Mouse (Mus musculus): ENCODE measurements around the gene Tubb4b. TPM values are rescaled to one million over a fixed set of nuclear protein-coding genes. Genes with fewer than 3 reads are reported as not detected.

The Tubb4b gene
- polyA plus RNA-seq, 1 experiment from 2014 or later: 528 TPM

DNA sequence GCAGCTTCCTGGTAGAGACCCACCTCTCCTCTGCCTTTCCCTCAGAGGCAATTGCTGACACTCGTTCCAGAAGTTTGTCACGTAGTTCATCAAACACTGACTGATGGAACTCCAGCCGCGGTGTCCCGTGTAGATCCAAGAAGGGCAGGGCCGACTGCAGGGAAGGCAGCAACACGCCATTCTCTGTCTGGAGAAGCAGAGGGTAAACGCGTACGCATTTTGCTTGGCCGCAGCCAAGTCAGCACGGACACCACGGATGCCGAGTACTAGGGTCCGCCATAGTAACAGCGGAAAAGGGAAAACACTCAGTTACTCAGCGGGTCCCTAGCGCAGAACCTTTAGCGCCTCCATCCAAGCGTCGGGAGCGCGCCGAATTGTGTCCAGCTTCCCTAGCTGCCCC lies 13.8 kb downstream of the Tubb4b start:
- Histone ChIP-seq H3K9me3 (ENCODE audit: control insufficient read depth, low read length) (no peaks in the 10 kb centered on the region), H3K9ac (ENCODE audit: low read length) (peak overlapping the region; percentile 92), H3K4me1 (ENCODE audit: control insufficient read depth, insufficient read depth, low read length) (peaks cover 10% of the 10 kb centered on the region), H3K36me3 (ENCODE audit: control insufficient read depth, insufficient read depth, low read length) (peaks cover 5% of the 10 kb centered on the region), H3K27me3 (ENCODE audit: control insufficient read depth, insufficient read depth, low read length) (no peaks in the 10 kb centered on the region), H3K4me2 (ENCODE audit: low read depth) (peak overlapping the region; percentile 91), H3K27ac (ENCODE audit: low read depth, low read length) (peak overlapping the region; percentile 78), H3K4me3 (ENCODE audit: low read depth, low read length) (peak overlapping the region; percentile 87)
- ATAC-seq (ENCODE audit: insufficient read depth, low FRiP score, low TSS enrichment) (no peak), DNase-seq (ENCODE audit: low spot score) (no peak)
- under 1% methylated on average over 24 of the region's 24 CpGs for WGBS

DNA sequence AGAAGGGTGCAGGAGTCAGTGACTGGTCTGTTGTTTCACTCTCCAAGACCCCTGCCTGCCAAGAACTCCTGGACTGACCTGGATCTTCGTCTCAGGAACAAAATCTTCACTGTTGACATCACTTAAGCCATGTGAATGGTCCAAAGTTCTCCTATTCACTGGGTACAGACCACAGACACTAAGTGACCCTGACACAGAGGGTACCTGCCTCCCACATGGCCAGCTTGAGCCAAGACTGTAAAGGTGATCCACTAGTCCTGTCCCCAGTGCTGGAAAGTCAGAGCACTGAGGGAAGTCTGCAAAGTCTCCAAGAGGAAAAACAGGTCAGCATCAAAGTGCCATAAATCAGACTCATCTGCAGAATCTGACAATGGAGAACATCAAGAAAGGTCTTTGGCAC lies 16.9 kb downstream of the Tubb4b start:
- Histone ChIP-seq H3K4me3 (ENCODE audit: low read depth, low read length) (no peak overlapping the region), H3K27me3 (ENCODE audit: control insufficient read depth, insufficient read depth, low read length) (no peaks in the 10 kb centered on the region), H3K9me3 (ENCODE audit: control insufficient read depth, low read length) (no peaks in the 10 kb centered on the region), H3K4me2 (ENCODE audit: low read depth) (no peak overlapping the region), H3K27ac (ENCODE audit: low read depth, low read length) (no peak overlapping the region), H3K36me3 (ENCODE audit: control insufficient read depth, insufficient read depth, low read length) (peaks cover 17% of the 10 kb centered on the region), H3K9ac (ENCODE audit: low read length) (no peak overlapping the region), H3K4me1 (ENCODE audit: control insufficient read depth, insufficient read depth, low read length) (peaks cover 10% of the 10 kb centered on the region)
- ATAC-seq (ENCODE audit: insufficient read depth, low FRiP score, low TSS enrichment) (no peak), DNase-seq (ENCODE audit: low spot score) (no peak)
- 74% methylated on average over 1 of the region's 1 CpGs for WGBS

DNA sequence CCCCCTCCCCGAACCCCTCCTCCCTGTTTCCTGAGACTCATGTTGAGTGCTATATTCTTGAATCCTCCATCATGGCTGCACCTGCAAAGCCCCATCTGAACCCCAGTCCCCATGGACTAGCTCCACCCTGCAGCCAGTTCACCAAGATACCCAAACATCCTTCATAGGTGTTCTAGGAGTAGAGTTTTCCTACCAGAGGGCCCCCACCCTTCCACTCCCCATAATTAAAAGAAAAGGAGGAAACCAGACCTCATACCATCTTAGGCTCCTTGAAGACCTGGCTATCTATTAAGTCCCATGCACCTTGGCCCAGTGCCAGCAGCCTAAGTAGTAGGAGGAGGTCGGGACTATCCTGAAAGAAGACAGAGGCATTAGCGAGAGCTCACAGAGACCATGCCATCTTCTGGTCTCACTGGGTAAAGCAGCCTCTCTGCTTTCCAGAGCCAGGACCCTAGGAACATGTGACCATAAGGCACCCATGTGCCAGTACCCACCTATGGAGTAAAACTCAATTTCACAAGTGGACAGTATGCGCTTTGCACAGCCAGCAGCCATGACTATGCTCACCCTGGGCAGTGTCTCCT lies 20.8 kb downstream of the Tubb4b start:
- Histone ChIP-seq H3K36me3 (ENCODE audit: control insufficient read depth, insufficient read depth, low read length) (peaks cover 22% of the 10 kb centered on the region), H3K4me1 (ENCODE audit: control insufficient read depth, insufficient read depth, low read length) (no peaks in the 10 kb centered on the region), H3K27ac (ENCODE audit: low read depth, low read length) (no peak overlapping the region), H3K9ac (ENCODE audit: low read length) (no peak overlapping the region), H3K4me3 (ENCODE audit: low read depth, low read length) (no peak overlapping the region), H3K27me3 (ENCODE audit: control insufficient read depth, insufficient read depth, low read length) (no peaks in the 10 kb centered on the region), H3K4me2 (ENCODE audit: low read depth) (no peak overlapping the region), H3K9me3 (ENCODE audit: control insufficient read depth, low read length) (no peaks in the 10 kb centered on the region)
- DNase-seq (ENCODE audit: low spot score) (no peak), ATAC-seq (ENCODE audit: insufficient read depth, low FRiP score, low TSS enrichment) (no peak)
- WGBS: 71% methylated on average over 4 of the region's 4 CpGs

DNA sequence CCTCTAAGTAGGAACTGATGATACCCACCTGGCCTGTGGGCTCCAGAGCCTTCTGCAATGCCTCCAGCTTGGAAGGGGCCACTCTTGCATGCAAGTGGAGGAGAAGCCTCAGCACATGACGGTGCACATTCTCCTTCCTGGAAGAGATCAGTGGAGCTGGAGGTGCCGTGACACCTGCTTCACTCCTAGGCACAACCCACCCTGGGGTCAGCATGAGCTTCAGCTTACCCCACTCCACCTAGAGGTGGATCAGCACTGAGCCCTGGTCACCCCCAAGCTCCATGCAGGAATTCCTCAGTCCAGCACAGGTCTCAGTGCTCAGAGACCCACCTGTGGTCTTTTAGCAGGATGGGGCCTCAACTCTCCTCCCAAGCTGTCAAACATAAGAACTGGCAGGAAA lies 23.9 kb downstream of the Tubb4b start:
- Histone ChIP-seq H3K4me1 (ENCODE audit: control insufficient read depth, insufficient read depth, low read length) (no peaks in the 10 kb centered on the region), H3K4me2 (ENCODE audit: low read depth) (no peak overlapping the region), H3K9me3 (ENCODE audit: control insufficient read depth, low read length) (no peaks in the 10 kb centered on the region), H3K27ac (ENCODE audit: low read depth, low read length) (no peak overlapping the region), H3K9ac (ENCODE audit: low read length) (no peak overlapping the region), H3K4me3 (ENCODE audit: low read depth, low read length) (no peak overlapping the region), H3K36me3 (ENCODE audit: control insufficient read depth, insufficient read depth, low read length) (peaks cover 17% of the 10 kb centered on the region), H3K27me3 (ENCODE audit: control insufficient read depth, insufficient read depth, low read length) (peaks cover 13% of the 10 kb centered on the region)
- DNase-seq (ENCODE audit: low spot score) (no peak), ATAC-seq (ENCODE audit: insufficient read depth, low FRiP score, low TSS enrichment) (no peak)
- 91% methylated on average over 2 of the region's 2 CpGs for WGBS

DNA sequence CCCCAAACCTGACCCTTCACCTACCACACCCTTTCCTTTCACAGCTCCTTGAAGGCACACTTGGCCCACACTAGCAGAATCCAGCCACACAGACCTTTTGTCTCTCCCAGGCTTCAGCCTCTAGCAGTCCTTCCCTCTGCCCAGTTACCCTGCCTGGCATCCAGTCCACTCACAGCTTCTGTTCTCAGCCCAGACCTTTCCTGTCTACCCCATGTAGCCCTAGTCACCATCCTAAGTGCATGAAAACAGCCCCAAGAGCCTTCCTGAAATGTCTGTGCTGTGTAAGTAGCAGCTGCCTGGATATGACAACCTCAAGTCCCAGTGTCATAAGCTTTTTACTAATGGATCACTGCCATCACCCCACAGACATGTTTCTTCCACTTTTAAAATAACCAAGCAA lies 26.6 kb downstream of the Tubb4b start:
- Histone ChIP-seq H3K4me1 (ENCODE audit: control insufficient read depth, insufficient read depth, low read length) (no peaks in the 10 kb centered on the region), H3K27ac (ENCODE audit: low read depth, low read length) (no peak overlapping the region), H3K4me3 (ENCODE audit: low read depth, low read length) (no peak overlapping the region), H3K4me2 (ENCODE audit: low read depth) (no peak overlapping the region), H3K9me3 (ENCODE audit: control insufficient read depth, low read length) (no peaks in the 10 kb centered on the region), H3K27me3 (ENCODE audit: control insufficient read depth, insufficient read depth, low read length) (peaks cover 19% of the 10 kb centered on the region), H3K9ac (ENCODE audit: low read length) (no peak overlapping the region), H3K36me3 (ENCODE audit: control insufficient read depth, insufficient read depth, low read length) (peaks cover 5% of the 10 kb centered on the region; the same call in 1 of the 2 replicates)
- no peak for ATAC-seq (ENCODE audit: insufficient read depth, low FRiP score, low TSS enrichment)
- DNase-seq (ENCODE audit: low spot score): no peak

DNA sequence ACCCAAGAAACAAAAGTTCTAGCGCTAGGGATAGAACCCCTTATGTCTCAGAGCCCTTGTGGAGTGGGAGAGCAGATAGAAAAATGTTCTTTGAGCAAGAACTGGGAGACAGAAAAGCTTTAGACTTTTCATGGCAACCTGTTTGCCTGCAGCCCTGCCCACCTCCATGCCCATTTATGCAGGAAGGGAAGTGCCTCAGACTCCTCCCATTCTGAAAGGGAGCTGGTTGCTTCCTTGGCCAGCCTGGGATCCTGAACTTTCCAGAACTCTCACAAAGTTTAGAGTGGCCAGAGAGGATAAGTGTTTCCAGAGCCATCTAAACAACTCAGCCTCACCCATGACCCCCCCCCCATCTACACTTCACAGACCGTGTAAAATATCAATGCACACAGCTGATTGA lies 27.3 kb downstream of the Tubb4b start:
- H3K9ac ChIP-seq (ENCODE audit: low read length): no peak overlapping the region
- no peaks in the 10 kb centered on the region for H3K9me3 ChIP-seq (ENCODE audit: control insufficient read depth, low read length)
- H3K4me3 ChIP-seq (ENCODE audit: low read depth, low read length): no peak overlapping the region
- no peak overlapping the region for H3K4me2 ChIP-seq (ENCODE audit: low read depth)
- H3K27ac ChIP-seq (ENCODE audit: low read depth, low read length): no peak overlapping the region
- H3K36me3 ChIP-seq (ENCODE audit: control insufficient read depth, insufficient read depth, low read length): peaks cover 4% of the 10 kb centered on the region; the same call in 1 of the 2 replicates
- no peak for ATAC-seq (ENCODE audit: insufficient read depth, low FRiP score, low TSS enrichment)
- no peaks in the 10 kb centered on the region for H3K4me1 ChIP-seq (ENCODE audit: control insufficient read depth, insufficient read depth, low read length)
- peaks cover 19% of the 10 kb centered on the region for H3K27me3 ChIP-seq (ENCODE audit: control insufficient read depth, insufficient read depth, low read length)
- 24% methylated on average over 2 of the region's 2 CpGs for WGBS
- no peak for DNase-seq (ENCODE audit: low spot score)

DNA sequence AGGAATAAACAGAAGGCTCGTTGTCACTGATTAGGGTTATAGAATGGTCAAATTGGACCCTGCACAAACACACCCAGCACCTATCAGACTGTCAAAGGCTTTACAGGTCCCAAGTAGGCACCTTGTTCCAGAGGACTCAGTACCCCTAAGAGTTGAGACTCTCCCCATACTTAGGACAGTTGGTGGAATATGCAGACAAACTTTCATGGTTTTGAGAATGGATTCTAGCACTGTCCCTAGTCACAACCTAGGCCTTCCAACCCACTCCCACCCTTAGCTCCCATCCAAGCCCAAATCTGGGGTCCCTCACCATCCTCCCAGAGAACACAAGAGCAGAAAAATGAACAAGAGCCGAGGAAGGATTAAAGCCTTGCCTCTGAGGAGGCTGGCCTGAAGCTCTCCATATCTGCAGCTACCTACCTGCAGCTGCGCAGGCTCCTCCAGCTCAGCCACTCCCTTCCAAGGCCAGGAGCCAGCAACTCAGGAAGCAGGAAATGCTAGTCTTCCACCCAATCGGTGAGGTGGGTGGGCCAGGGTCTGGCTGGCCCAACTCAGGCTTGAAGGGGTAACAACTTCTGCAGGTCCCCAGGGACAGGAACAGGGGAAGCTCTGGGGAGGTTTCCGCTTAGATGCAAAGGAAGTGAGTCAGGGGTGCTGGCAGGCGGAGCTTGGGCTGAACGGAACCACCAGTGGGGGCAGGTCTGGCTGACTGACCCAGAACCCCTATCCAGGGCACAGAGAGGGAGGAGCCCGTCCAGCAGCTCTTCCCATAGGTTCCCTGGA lies 28.1 kb downstream of the Tubb4b start, which contains the start of gene Tor4a:
Gene Tor4a (minus strand): TSS at position 715 of the 783 bp plus-strand sequence.
- no peak within 1 kb of the TSS for H3K4me3 ChIP-seq (ENCODE audit: low read depth, low read length)
- no peak for ATAC-seq (ENCODE audit: insufficient read depth, low FRiP score, low TSS enrichment)
- H3K9ac ChIP-seq (ENCODE audit: low read length): no peak within 1 kb of the TSS
- no peak within 1 kb of the TSS for H3K27ac ChIP-seq (ENCODE audit: low read depth, low read length)
- 13% methylated on average over 8 of the region's 8 CpGs for WGBS
- peaks cover 19% of the 10 kb centered on the region for H3K27me3 ChIP-seq (ENCODE audit: control insufficient read depth, insufficient read depth, low read length)
- H3K9me3 ChIP-seq (ENCODE audit: control insufficient read depth, low read length): no peaks in the 10 kb centered on the region
- H3K4me1 ChIP-seq (ENCODE audit: control insufficient read depth, insufficient read depth, low read length): no peaks in the 10 kb centered on the region
- no peak within 1 kb of the TSS; the same call in 1 of the 2 replicates for H3K4me2 ChIP-seq (ENCODE audit: low read depth)
- DNase-seq (ENCODE audit: low spot score): no peak
- H3K36me3 ChIP-seq (ENCODE audit: control insufficient read depth, insufficient read depth, low read length): peaks cover 3% of the 10 kb centered on the region; the same call in 1 of the 2 replicates

DNA sequence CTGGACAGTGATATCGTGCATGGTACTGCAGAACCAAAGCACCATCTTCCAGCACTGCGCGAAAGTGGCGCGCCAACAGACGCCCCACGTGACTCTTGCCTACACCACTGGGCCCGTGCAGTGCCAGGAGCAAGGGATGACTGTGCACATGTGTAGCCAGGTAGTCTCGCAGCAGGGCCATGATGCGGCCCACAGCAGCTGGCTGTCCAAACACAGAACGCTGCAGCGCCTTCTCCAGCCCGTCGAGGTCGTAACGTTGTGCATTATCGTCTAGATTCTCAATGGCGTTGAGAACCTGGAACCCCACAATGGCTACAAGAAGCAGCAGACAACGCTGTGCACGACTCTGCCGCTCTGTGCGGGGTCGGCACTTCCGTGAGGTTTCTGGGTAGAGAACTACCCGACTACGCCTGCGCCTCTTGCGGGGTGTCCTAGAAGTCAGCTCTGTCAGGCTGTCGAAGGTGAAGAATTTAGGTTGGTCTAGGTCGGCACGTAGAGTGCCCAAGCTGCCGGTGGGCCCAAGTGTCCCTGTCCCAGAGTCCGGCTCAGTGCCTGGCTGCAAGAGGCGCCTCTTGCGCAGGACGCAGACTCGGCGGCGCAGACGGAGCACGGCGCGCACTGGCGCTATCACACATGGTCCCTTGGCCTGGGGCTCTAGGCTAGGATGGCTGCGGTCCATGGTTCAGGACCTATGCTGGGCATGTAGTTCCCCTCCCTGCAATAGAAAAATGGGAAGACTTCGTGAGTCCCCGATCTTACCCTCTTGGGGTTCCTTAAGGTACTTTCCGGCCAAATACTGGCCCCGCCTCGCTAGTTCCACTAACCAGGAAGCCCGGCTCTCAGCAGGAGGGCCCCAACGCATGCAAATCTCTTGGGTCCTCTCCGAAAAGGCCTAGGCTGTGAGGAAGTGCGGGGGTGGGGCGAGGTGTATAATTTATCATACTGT lies 29.0 kb downstream of the Tubb4b start:
- H3K9me3 ChIP-seq (ENCODE audit: control insufficient read depth, low read length): no peaks in the 10 kb centered on the region
- DNase-seq (ENCODE audit: low spot score) (no peak), ATAC-seq (ENCODE audit: insufficient read depth, low FRiP score, low TSS enrichment) (no peak)
- H3K4me1 ChIP-seq (ENCODE audit: control insufficient read depth, insufficient read depth, low read length): no peaks in the 10 kb centered on the region
- H3K4me3 ChIP-seq (ENCODE audit: low read depth, low read length): no peak overlapping the region
- peaks cover 19% of the 10 kb centered on the region for H3K27me3 ChIP-seq (ENCODE audit: control insufficient read depth, insufficient read depth, low read length)
- peak overlapping the region; percentile 8; the same call in 1 of the 2 replicates for H3K4me2 ChIP-seq (ENCODE audit: low read depth)
- H3K9ac ChIP-seq (ENCODE audit: low read length): no peak overlapping the region
- 20% methylated on average over 55 of the region's 55 CpGs for WGBS
- H3K36me3 ChIP-seq (ENCODE audit: control insufficient read depth, insufficient read depth, low read length): peaks cover 2% of the 10 kb centered on the region; the same call in 1 of the 2 replicates
- no peak overlapping the region for H3K27ac ChIP-seq (ENCODE audit: low read depth, low read length)

Measured in neural tube, embryonic 11.5 days (tissue).